Mouse (Mus musculus): ENCODE measurements around the gene Pou2f1. TPM values are rescaled to one million over a fixed set of nuclear protein-coding genes. Genes with fewer than 3 reads are reported as not detected.

The Pou2f1 gene
- total RNA-seq, 1 experiment from 2014 or later = 19.2 TPM

DNA sequence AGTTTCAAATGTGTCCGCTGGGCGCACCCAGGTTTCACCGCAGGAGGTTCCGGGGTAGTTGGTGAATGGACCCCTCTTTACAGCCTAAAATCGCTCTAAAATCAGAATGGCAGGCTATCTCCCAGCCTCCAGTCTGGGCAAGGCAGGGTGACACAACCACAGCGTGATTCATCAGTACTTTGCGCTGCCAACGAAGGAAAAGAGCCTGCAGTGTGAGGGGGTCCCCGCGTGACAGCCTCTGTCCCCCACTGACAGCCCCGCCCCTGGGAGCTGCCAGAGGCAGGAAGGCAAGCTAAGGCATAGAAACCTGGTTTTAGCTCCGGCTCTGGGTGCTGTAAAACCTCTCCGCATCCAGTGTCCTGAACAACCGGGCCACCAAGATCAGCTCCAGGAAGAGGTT, 157.1 kb downstream of the Pou2f1 start:
- DNase-seq = peak; percentile 31

DNA sequence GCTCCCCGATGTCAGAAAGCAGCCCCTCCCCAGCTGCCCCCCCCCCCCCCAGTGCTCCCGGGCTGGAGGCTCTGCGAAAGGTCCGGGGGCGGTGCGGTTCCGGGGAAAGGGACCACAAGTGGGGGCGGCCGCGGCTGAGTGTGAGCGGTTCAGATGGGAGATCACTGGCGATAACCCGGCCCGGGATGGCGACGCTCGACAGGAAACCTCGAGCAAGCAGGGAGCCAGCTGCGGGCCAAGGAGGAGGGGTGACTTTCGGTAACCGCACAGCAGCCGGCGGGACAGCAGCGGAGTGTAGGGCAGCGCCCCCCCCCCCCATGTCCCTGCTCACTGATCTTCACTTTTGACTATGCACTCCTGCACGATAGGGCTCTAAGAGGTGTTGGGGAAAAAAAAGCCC, 157.5 kb downstream of the Pou2f1 start:
- DNase-seq = peak; percentile 30

- DNase-seq = peak; percentile 31
Measured at GRCm38 (mm10) chr1:165844466-165844951, 158.0 kb downstream of the Pou2f1 start.

- no peak for DNase-seq
Measured at GRCm38 (mm10) chr1:165843586-165843985, 158.9 kb downstream of the Pou2f1 start.

- DNase-seq = no peak
Measured at GRCm38 (mm10) chr1:165842170-165842569, 160.3 kb downstream of the Pou2f1 start.

DNA sequence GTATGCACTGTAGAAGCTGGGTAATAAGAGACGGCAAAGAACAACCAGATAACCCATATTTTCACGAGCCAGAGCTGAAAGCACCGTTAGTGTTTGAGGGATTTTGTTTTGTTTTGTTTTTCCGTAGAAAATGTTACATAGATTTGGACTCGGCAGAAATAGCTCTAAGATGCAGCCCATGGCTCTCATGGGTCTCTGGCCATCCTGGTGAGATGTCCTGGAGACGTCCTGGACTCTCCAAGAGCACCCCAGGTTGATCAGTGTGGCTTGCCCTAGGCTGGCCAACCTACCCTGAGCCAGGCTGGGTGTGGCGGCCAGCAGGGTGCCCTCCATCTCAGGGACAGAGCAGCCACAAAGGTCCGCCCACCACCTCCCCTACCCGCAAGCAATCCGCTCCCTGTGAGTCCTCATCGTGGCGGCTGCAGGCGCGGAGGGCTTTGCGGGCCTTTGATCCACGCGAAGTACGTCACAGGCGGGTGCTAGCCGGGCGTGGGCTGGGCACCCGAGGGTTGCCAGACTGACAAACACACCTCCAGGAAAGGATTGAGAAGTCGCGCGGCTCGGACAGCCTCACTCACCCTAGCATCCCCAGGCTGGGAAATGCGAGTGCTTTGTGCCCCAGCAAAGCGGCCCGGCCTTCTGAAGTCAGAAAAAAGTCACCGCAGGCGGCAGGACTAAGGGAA, 161.8 kb downstream of the Pou2f1 start:
- DNase-seq = no peak

- no peak for DNase-seq
Measured at GRCm38 (mm10) chr1:165839201-165839600, 163.3 kb downstream of the Pou2f1 start.

GRCm38 (mm10) chr1:165837546-165837945, 164.9 kb downstream of the Pou2f1 start:
- no peak for DNase-seq

- no peak for DNase-seq
Measured at GRCm38 (mm10) chr1:165836461-165836860, 166.0 kb downstream of the Pou2f1 start.

DNA sequence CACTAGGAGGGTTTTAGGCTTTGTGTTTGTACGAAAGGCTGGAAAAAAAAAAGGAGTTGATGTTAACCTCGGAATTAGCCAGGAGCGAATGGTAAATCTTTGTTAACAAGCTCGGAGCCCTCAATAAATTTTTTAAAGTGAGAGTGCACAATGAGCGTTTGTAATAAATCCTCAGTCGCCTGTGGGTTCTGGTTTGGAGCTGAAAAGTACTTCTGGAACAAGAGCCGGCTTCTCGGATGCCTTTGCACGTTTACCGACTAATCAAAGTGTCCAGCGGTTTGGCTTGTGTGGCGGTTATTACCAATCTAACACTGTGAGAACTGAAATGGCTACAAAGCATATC, 167.9 kb downstream of the Pou2f1 start:
- DNase-seq = no peak

- no peak for DNase-seq
Measured at GRCm38 (mm10) chr1:165833910-165834632, 168.4 kb downstream of the Pou2f1 start.

DNA sequence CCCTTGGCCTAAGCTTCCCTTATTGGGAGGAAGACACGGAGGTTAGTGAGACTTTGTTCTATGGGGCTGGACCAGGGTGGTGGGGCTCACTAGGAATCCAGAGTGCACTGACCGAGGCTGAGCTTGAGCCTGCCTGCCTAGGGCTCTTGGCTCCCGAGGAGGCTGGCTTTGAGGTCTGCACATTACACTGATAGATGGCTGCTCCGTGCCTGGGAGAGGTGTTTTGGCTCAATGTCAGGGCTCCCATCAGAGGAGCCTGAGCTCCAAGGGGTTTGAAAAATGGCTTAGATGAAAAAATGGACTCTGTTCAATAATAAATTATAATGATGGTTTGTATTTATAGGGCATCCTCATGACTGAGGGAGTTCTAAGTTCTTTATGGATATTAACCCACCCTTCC, 169.2 kb downstream of the Pou2f1 start:
- DNase-seq = no peak

GRCm38 (mm10) chr1:165829890-165830289, 172.6 kb downstream of the Pou2f1 start:
- no peak for DNase-seq

GRCm38 (mm10) chr1:165828615-165829014, 173.9 kb downstream of the Pou2f1 start:
- no peak for DNase-seq

DNA sequence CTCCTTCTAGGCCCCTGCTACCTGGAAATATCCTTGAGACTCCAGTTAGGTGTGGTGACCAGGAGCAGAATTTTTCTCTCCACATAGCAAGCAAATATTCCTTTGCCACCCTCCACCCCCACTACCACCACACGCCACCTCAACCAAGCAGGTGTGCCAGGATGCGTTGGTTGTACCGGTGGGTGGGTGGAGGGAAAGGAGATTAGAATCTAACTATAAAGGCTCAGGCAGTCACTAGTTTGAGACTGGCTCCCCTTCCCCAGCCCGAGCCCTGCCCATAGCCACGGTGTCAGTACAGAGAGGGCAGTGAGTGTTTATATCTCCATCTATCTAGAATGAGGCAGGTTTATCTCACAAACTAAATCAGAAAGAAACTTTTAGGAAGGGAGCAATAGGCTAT, 174.3 kb downstream of the Pou2f1 start:
- no peak for DNase-seq

DNA sequence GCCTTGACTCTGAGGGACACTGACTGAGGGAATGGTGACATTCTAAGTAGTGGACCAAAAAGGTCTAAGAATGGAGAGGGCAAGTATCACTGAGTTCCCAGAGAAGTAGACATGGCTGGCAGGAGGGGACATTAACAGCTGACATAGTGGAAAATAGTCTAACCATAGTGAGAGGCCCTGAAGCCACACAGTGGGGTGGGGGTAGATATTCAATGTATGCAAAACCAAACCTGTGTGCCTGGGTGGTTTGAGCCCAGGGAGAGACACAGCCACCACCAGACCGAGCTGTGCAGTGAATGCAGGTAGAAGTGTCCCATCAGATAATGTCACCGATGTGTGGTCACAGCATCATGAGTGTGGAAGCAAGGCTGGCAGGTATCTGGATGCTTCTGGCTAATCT, 180.4 kb downstream of the Pou2f1 start:
- DNase-seq = no peak

DNA sequence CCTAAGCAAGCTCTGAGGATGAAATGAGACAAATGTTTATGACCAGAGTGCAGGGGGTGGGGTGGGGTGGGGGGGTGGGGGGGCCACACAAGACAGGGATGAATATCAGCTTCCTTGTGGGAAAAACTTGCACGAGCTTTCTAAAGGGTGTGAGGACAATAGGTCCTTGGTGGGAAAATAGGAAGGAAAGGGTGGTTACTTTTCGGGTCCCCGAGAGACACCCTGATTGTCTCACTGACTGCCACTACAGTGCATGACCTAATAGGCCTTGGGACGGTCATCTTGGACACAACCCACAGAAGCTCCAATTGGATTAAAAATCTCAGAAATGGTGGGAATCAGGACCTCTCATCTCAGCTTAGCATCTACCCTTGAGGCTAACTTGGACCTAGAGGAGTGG, 183.3 kb downstream of the Pou2f1 start:
- no peak for DNase-seq

GRCm38 (mm10) chr1:165818145-165818860, 184.2 kb downstream of the Pou2f1 start:
- no peak for DNase-seq

DNA sequence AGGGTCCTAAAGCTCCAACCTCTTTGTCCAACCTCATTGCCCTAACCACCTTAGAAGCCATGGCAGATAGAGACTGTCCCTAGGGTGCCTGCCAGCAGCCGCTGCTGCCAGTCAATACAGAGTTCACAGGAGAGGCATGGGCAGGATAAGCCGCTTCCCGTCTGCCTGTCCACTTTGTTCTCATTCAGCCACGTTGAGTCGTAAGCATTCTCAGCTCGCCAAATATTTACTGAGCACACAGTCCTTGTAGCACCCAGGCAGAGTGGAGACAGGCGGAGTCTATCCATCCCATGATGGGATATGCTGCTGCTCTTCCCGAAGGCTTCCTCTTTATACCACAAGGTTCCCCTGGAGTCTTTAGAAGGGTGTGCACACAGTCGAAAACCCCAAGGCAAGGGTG, 185.2 kb downstream of the Pou2f1 start:
- no peak for DNase-seq

DNA sequence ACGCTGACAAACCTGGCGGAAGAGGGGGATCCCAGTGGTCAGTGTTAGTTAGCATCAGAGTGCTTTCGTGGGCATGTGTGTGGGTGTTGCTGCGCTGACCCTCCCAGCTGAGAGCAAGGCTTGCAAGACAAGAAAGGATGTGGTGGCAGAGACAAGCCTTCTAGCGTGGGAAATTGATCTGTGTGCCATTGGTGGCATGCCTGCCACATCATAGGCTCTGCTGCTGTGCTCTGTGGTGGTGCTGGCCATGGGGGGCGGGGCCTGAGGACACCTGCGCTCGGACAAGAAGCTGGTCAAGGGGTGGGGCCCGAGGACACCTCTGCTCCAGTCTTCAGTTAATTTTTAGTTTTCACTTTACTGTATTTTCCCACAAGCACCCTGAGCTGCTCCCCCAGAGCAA, 186.1 kb downstream of the Pou2f1 start:
- no peak for DNase-seq

Data from adrenal gland, postnatal 25 days (tissue).